Mouse (Mus musculus) liver, embryonic 13.5 days (tissue): Measurements from ENCODE around the gene Gm13276. TPM values are rescaled to one million over a fixed set of nuclear protein-coding genes. Genes with fewer than 3 reads are reported as not detected.
"Not testable (repeated sequence)": the region's sequence is repeated elsewhere in the genome, so short reads cannot be mapped to it uniquely, and the experiment has no call there.

ENCODE experiments used
- ATAC-seq: fragments of 200-750 bp; cut with Nextera tagmentation; 2 replicates; pipeline ENCODE4 v1.8.0; 2017; ENCODE audit warnings: low read depth, mild to moderate bottlenecking, moderate number of reproducible peaks, moderate library complexity
- DNase-seq: peaks from one replicate; pipeline ENCODE4 v3.0.0; 2022
- H3K27ac ChIP-seq: fragments of 300-500 bp; sonication (generic); 2 replicates; pipeline ENCODE4 v1.5.1; 2015; ENCODE audit warnings: moderate library complexity, mild to moderate bottlenecking, inconsistent platforms
- H3K27me3 ChIP-seq: fragments of 300-500 bp; sonication (generic); 2 replicates; pipeline ENCODE4 v1.6.1; 2015; ENCODE audit warnings: mild to moderate bottlenecking, inconsistent platforms
- H3K36me3 ChIP-seq: fragments of 300-500 bp; sonication (generic); 2 replicates; pipeline ENCODE4 v1.6.1; 2015; ENCODE audit warnings: mild to moderate bottlenecking, inconsistent platforms
- H3K4me1 ChIP-seq: fragments of 300-500 bp; sonication (generic); replicated peaks from 2 replicates; pipeline ENCODE4 v1.6.1; 2015; ENCODE audit warnings: inconsistent platforms
- H3K4me2 ChIP-seq: fragments of 300-500 bp; sonication (generic); 2 replicates; pipeline ENCODE4 v1.6.1; 2015; ENCODE audit warnings: inconsistent platforms, mild to moderate bottlenecking, moderate library complexity
- H3K4me3 ChIP-seq: fragments of 300-500 bp; sonication (generic); replicated peaks from 2 replicates; pipeline ENCODE4 v1.5.1; 2015; ENCODE audit warnings: mild to moderate bottlenecking, inconsistent platforms
- H3K9ac ChIP-seq: fragments of 300-500 bp; sonication (generic); 2 replicates; pipeline ENCODE4 v1.6.1; 2015; ENCODE audit warnings: mild to moderate bottlenecking, inconsistent platforms
- H3K9me3 ChIP-seq: fragments of 300-500 bp; sonication (generic); replicated peaks from 2 replicates; pipeline ENCODE4 v1.6.1; 2016; ENCODE audit warnings: inconsistent platforms
- WGBS: fragments of 180-500 bp; shearing (Covaris S2); methylation state at CpG from one replicate; pipeline ENCODE4 v1.1.7; 2015; ENCODE audit not compliant: insufficient replicate concordance; 5-methylcytosine and 5-hydroxymethylcytosine counted together
- polyA plus RNA-seq: library from polyadenylated mRNA; unstranded; fragments of >200 nt; fragmentation: Nextera tagmentation; extraction: Ambion mirVana; gene quantifications from 2 replicates; pipeline ENCODE4 v1.2.1, GENCODE M21; 2015

The Gm13276 gene
- polyA plus RNA-seq, 1 experiment from 2014 or later: not detected

DNA sequence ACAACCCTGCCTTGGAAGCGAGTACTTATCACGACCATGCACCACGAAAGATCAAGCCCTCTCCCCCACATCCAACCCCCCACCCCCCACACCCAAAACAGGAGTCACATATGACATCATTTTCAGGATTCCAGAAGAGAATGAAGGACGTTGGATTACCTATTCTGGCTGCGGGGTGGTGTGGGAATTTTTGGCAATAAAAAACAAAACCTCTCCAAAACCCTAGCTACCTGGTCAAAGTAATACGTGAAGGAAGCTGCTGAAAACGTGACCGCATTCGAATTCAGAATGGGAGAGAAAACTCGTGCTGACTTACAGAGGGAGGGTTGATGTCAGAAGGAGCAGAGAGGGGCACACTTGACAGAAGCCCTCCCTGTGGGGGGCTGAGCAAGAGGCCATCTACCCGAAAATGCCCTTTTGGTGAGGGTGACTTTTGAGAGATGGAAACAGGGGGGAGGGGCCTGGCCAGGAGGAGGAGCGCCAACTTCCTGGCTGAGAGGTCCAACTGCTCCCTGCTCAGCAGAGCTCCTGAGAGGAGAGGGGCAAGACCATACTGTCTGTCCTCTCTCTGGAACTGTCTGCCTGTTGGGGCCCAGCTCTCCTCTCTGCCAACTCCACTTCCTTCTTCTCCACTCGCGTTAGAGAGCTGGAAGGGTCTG is 25.8 kb upstream of the Gm13276 start, which contains the start of gene Gm13283:
Gm13283 (plus strand) TSS at position 510 of the 659 bp plus-strand sequence.
- ATAC-seq, H3K36me3 ChIP-seq, H3K4me1 ChIP-seq, H3K9me3 ChIP-seq, H3K27me3 ChIP-seq: not testable (repeated sequence)
- peak within 1 kb of the TSS; percentile 43 for H3K4me3 ChIP-seq
- peak within 1 kb of the TSS; percentile 23; the same call in 1 of the 2 replicates for H3K27ac ChIP-seq
- 0 out of 2 replicates have a peak within 1 kb of the TSS, but pooled peaks have one; percentile 17 for H3K9ac ChIP-seq
- DNase-seq: peak; percentile 10
- peak within 1 kb of the TSS; percentile 59 for H3K4me2 ChIP-seq
- WGBS: 13% methylated on average over 11 of the region's 14 CpGs

DNA sequence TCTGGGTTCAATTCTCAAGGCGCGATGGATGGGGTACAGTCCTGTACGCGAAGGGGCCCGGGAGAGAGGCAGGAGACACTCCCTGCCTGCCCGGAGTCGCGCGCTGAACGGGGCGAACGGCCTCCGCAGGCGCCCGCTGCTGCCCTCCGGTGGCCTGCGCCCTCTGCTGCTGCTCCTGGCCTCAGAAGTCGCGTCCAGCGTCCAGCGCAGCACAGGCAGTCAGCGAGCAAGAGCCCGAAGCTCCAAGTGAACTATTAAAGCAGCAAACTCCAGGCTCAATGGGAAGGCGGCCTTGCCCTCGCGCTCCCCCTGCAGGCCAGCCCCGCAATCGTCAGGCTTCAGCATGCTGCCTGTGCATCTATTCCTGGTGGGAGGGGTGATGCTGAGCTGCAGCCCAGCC is 25.1 kb upstream of the Gm13276 start:
- not testable (repeated sequence) for H3K4me1 ChIP-seq, H3K9me3 ChIP-seq, ATAC-seq, DNase-seq, H3K27me3 ChIP-seq, H3K36me3 ChIP-seq
- peak overlapping the region; percentile 43 for H3K4me3 ChIP-seq
- H3K4me2 ChIP-seq: peak overlapping the region; percentile 59
- under 1% methylated on average over 26 of the region's 28 CpGs for WGBS
- H3K9ac ChIP-seq: 0 out of 2 replicates have a peak overlapping the region, but pooled peaks have one; percentile 17
- peak overlapping the region; percentile 23; the same call in 1 of the 2 replicates for H3K27ac ChIP-seq

DNA sequence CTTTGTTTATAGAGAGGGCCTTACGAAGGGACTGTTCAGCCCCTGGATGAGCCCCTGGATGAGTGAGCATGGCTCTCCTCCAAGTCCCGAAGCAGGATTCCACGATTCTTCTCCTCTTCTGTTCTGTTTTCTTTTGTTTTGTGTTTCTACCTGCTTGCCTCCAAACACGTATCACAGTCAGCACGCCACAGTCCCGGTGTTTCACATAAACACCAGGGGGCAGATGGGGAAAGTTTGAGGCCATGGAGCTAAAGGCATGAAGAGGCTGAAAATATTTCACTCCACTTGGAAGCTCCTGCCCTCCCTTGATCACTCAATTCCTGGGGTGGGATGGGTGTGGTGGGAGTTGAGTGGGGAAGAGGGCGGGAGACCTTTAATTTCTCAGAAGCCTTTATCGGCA is 23.7 kb upstream of the Gm13276 start:
- H3K9me3 ChIP-seq, H3K27me3 ChIP-seq, H3K9ac ChIP-seq, H3K36me3 ChIP-seq, H3K27ac ChIP-seq, H3K4me1 ChIP-seq, H3K4me2 ChIP-seq, H3K4me3 ChIP-seq, ATAC-seq, DNase-seq: not testable (repeated sequence)
- WGBS: 57% methylated on average over 6 of the region's 8 CpGs

DNA sequence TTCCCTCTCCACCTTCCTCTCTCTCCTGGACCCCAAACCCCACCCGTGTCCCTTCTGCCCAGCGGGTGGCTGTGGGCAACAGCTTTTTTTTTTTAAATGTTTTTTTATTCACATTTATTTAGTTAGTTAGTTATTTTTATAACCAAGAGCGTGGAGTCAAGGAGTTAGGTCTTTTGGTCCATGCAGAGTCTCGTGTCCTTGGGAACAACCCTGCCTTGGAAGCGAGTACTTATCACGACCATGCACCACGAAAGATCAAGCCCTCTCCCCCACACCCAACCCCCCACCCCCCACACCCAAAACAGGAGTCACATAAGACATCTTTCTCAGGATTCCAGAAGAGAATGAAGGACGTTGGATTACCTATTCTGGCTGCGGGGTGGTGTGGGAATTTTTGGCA is 23.2 kb upstream of the Gm13276 start:
- WGBS: 29% methylated on average over 9 of the region's 9 CpGs
- not testable (repeated sequence) for DNase-seq, H3K27me3 ChIP-seq, H3K9me3 ChIP-seq, H3K27ac ChIP-seq, H3K36me3 ChIP-seq, ATAC-seq, H3K4me1 ChIP-seq, H3K9ac ChIP-seq, H3K4me3 ChIP-seq
- H3K4me2 ChIP-seq: peak overlapping the region; percentile 53; the same call in 1 of the 2 replicates

DNA sequence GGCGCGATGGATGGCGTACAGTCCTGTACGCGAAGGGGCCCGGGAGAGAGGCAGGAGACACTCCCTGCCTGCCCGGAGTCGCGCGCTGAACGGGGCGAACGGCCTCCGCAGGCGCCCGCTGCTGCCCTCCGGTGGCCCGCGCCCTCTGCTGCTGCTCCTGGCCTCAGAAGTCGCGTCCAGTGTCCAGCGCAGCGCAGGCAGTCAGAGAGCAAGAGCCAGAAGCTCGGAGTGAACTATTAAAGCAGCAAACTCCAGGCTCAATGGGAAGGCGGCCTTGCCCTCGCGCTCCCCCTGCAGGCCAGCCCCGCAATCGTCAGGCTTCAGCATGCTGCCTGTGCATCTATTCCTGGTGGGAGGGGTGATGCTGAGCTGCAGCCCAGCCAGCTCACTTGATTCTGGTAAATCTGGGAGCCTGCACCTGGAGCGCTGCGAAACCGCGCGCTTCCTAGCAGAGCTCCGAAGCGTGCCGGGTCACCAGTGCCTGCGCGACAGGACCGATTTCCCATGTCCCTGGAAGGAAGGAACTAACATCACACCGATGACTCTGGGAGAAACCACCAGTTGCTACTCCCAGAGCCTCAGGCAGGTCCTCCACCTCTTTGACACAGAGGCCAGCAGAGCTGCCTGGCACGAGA is 22.0 kb upstream of the Gm13276 start:
- H3K27ac ChIP-seq, DNase-seq, H3K9me3 ChIP-seq, H3K36me3 ChIP-seq, H3K4me1 ChIP-seq, H3K27me3 ChIP-seq, ATAC-seq: not testable (repeated sequence)
- Histone ChIP-seq H3K4me3 (peak overlapping the region; percentile 50), H3K4me2 (peak overlapping the region; percentile 64), H3K9ac (peak overlapping the region; percentile 52)
- 2% methylated on average over 41 of the region's 42 CpGs for WGBS

DNA sequence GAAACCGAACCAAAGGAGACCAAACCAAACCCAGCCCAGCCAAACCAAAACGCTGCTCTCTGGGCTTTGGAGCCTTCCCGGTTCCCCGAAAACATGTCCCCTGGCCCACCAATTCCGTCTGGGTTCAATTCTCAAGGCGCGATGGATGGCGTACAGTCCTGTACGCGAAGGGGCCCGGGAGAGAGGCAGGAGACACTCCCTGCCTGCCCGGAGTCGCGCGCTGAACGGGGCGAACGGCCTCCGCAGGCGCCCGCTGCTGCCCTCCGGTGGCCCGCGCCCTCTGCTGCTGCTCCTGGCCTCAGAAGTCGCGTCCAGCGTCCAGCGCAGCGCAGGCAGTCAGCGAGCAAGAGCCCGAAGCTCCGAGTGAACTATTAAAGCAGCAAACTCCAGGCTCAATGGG is 12.0 kb upstream of the Gm13276 start, which contains the start of gene Gm13290:
Gm13290 (plus strand) TSS at position 301 of the 400 bp plus-strand sequence.
- not testable (repeated sequence) for H3K27ac ChIP-seq, H3K36me3 ChIP-seq, H3K4me2 ChIP-seq, H3K4me1 ChIP-seq, H3K9ac ChIP-seq, DNase-seq, H3K27me3 ChIP-seq, H3K9me3 ChIP-seq, ATAC-seq, H3K4me3 ChIP-seq
- WGBS: no CpG with 5 or more reads among the region's 32 CpGs

DNA sequence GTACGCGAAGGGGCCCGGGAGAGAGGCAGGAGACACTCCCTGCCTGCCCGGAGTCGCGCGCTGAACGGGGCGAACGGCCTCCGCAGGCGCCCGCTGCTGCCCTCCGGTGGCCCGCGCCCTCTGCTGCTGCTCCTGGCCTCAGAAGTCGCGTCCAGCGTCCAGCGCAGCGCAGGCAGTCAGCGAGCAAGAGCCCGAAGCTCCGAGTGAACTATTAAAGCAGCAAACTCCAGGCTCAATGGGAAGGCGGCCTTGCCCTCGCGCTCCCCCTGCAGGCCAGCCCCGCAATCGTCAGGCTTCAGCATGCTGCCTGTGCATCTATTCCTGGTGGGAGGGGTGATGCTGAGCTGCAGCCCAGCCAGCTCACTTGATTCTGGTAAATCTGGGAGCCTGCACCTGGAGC is 8.9 kb upstream of the Gm13276 start, which contains the start of gene Gm13289:
Gm13289 (plus strand) TSS at position 301 of the 400 bp plus-strand sequence.
- H3K9ac ChIP-seq, H3K9me3 ChIP-seq, H3K4me1 ChIP-seq, H3K27me3 ChIP-seq, H3K4me3 ChIP-seq, H3K36me3 ChIP-seq, H3K27ac ChIP-seq, ATAC-seq, H3K4me2 ChIP-seq, DNase-seq: not testable (repeated sequence)
- WGBS: no CpG with 5 or more reads among the region's 29 CpGs

DNA sequence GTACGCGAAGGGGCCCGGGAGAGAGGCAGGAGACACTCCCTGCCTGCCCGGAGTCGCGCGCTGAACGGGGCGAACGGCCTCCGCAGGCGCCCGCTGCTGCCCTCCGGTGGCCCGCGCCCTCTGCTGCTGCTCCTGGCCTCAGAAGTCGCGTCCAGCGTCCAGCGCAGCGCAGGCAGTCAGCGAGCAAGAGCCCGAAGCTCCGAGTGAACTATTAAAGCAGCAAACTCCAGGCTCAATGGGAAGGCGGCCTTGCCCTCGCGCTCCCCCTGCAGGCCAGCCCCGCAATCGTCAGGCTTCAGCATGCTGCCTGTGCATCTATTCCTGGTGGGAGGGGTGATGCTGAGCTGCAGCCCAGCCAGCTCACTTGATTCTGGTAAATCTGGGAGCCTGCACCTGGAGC is 6.0 kb upstream of the Gm13276 start, which contains the start of gene Gm13272:
Gm13272 (plus strand) TSS at position 301 of the 400 bp plus-strand sequence.
- not testable (repeated sequence) for ATAC-seq, H3K9ac ChIP-seq, DNase-seq, H3K9me3 ChIP-seq, H3K36me3 ChIP-seq, H3K27me3 ChIP-seq, H3K4me2 ChIP-seq, H3K27ac ChIP-seq, H3K4me3 ChIP-seq, H3K4me1 ChIP-seq
- WGBS: no CpG with 5 or more reads among the region's 29 CpGs

DNA sequence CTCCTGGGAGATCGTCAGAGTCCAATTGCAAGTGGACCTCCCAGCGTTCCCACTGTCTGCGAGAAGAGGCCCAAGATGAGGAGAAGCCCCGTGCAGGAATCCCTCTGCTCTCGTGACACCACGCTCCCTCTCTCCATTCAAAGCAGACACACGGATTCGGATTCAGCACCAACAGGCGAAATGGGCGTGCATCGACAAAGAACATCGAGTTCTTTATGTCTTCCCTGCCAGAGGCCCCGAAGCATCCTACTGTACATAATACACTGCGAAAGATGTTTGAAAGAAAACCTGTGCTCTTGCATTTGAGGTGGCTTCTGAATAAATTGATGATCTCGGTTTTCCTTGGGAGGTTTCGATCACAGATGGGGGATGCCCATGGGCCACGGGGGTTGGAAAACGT is 5.2 kb upstream of the Gm13276 start:
- ATAC-seq: not testable (repeated sequence)

DNA sequence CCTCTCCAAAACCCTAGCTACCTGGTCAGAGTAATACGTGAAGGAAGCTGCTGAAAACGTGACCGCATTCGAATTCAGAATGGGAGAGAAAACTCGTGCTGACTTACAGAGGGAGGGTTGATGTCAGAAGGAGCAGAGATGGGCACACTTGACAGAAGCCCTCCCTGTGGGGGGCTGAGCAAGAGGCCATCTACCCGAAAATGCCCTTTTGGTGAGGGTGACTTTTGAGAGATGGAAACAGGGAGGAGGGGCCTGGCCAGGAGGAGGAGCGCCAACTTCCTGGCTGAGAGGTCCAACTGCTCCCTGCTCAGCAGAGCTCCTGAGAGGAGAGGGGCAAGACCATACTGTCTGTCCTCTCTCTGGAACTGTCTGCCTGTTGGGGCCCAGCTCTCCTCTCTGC is 3.7 kb upstream of the Gm13276 start, which contains the start of gene Ifnz:
Ifnz (plus strand) TSS at position 301 of the 400 bp plus-strand sequence.
- H3K27me3 ChIP-seq, H3K9me3 ChIP-seq, ATAC-seq, H3K9ac ChIP-seq, H3K27ac ChIP-seq, H3K36me3 ChIP-seq, DNase-seq, H3K4me1 ChIP-seq: not testable (repeated sequence)
- WGBS: 15% methylated on average over 4 of the region's 7 CpGs
- Histone ChIP-seq H3K4me3 (peak within 1 kb of the TSS; percentile 28), H3K4me2 (peak within 1 kb of the TSS; percentile 56)

More for the DNA sequence above, 5.2 kb upstream of the Gm13276 start:
- H3K9ac ChIP-seq, H3K27me3 ChIP-seq, H3K4me2 ChIP-seq, H3K4me1 ChIP-seq, H3K27ac ChIP-seq, H3K4me3 ChIP-seq, DNase-seq, H3K36me3 ChIP-seq, H3K9me3 ChIP-seq: not testable (repeated sequence)
- 38% methylated on average over 16 of the region's 18 CpGs for WGBS

DNA sequence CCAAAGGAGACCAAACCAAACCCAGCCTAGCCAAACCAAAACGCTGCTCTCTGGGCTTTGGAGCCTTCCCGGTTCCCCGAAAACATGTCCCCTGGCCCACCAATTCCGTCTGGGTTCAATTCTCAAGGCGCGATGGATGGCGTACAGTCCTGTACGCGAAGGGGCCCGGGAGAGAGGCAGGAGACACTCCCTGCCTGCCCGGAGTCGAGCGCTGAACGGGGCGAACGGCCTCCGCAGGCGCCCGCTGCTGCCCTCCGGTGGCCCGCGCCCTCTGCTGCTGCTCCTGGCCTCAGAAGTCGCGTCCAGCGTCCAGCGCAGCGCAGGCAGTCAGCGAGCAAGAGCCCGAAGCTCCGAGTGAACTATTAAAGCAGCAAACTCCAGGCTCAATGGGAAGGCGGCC is 3.2 kb upstream of the Gm13276 start:
- not testable (repeated sequence) for H3K27ac ChIP-seq

More for the DNA sequence above, 3.2 kb upstream of the Gm13276 start:
- peak overlapping the region; percentile 56 for H3K4me2 ChIP-seq
- H3K36me3 ChIP-seq, H3K9ac ChIP-seq, ATAC-seq, H3K4me1 ChIP-seq, DNase-seq, H3K9me3 ChIP-seq, H3K27me3 ChIP-seq: not testable (repeated sequence)
- H3K4me3 ChIP-seq: peak overlapping the region; percentile 28
- 0% methylated on average over 4 of the region's 31 CpGs for WGBS
